Mouse (Mus musculus) gastrocnemius, postnatal 36 days (tissue): ENCODE results near the gene Nhlrc3. TPM values are rescaled to one million over a fixed set of nuclear protein-coding genes. Genes with fewer than 3 reads are reported as not detected.
A peak's percentile ranks its signal among the peaks of the same experiment; 100 is the strongest.

Experiments
- DNase-seq, 2 experiments: peaks; one replicate each; pipeline ENCODE4 v3.0.0; 2022
- intact Hi-C: fragments of 180-260 bp; cut with DNase I; formaldehyde crosslinking; loops from one replicate; pipeline ENCODE4 v1.15.1; 2025
- long read RNA-seq, 2 experiments: library from polyadenylated mRNA; stranded (forward); transcript quantifications; one replicate each; pipeline ENCODE4 v2.0.0; 2021
- total RNA-seq, 2 experiments: library from RNA; stranded (reverse); gene quantifications; 2 replicates each; pipeline ENCODE4 v1.2.3; 2021

The Nhlrc3 gene
- total RNA-seq = 1 to 10 TPM; 2.5 to 2.6 TPM
- long read RNA-seq, experiment 1, full-length matches to known transcripts = 1 of 2 reads
- long read RNA-seq, experiment 1, partial matches to known transcripts = 0 of 2 reads
- long read RNA-seq, experiment 1, other reads (novel, unspliced or antisense) = 1 of 2 reads
- long read RNA-seq, experiment 2, full-length matches to known transcripts = 3 of 6 reads
- long read RNA-seq, experiment 2, partial matches to known transcripts = 0 of 6 reads
- long read RNA-seq, experiment 2, other reads (novel, unspliced or antisense) = 3 of 6 reads

DNA sequence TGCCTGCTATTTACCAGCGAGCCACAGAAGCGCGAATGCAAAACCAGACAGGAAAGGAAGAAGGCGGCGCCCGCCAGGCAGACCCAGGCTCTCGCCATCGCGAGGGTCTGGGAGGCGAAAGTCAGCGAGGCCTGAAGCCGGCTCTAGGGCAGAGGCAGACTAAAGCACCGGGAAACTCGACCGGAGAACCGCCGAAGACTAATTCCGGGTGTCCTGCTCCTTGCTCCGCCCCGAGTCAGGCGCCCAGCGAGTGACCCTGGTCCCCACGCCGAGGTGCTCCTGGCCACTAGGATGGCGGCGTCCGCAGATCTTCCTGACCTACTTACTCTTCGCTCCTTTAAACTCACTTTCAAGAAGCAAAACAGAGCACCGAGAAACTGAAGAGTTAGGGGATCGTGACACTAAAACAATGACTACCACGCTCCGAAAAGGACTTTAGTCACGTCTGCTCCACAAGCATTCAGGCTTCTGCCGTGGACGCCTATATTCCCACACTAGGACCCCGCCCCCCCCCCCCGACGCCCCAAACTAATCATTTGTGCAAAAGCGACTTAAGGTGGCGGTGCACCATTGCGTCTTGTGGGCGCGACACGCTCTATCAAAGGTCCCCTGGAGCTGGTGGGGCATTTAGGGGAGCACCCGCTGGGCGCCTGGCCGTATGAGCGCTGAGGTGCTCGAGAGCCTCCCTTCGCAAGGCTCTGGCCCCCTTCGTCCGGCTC is at the start of gene Nhlrc3, which contains the start of gene Proser1:
TSS of gene Nhlrc3 (minus strand) at position 287 of the 719 bp plus-strand sequence.
TSS of gene Proser1 (plus strand) at position 621 of the 719 bp plus-strand sequence.
- intact Hi-C loops = no loop called here
- peak; percentile 94 to 96 for DNase-seq

DNA sequence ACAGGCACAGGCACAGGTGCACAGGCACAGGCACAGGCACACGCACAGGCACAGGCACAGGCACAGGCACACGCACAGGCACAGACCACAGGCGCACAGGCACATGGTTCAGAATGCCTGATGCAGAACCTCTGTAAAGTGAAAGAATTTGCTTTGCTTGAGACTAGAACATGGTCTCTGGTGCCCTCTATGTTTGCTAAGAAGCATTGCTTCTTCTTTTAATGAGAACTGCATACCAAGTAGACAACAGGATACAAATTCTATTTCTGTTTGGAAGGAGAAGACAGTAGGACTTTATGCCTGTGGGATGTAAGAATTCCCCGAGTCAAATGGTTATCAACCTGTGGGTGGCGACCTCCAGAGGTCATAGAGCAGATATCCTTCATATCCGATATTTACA is 39.3 kb upstream of the Nhlrc3 start:
- intact Hi-C loops = no loop called here

DNA sequence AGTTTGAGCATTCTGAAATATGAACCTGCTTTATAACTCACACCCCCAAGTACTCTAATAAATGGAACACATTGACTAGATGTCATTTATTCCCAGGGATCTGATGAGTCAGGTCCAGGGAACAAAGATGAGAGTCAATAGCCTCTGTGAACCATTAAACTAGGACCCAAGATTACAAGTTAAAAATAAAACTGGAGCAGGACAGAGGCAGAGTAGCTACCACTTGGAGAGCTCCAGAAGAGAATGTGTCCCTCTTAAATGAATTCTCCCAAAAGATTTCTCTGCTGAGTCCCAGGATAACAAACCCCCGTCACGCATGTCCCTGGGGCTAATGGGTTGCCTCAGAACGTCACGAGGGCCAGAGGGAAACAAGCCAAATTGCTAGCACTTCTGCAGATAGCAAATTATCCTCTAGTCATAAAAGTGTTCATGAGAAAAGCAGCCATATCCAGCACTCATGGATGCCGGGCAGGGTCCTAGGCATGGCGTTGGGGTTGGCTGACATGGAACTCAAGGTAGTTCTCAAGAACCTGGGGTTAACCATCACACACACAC is 35.3 kb upstream of the Nhlrc3 start:
- no peak for DNase-seq
- intact Hi-C loops = no loop called here

More for the DNA sequence above, 39.3 kb upstream of the Nhlrc3 start:
- DNase-seq = no peak

DNA sequence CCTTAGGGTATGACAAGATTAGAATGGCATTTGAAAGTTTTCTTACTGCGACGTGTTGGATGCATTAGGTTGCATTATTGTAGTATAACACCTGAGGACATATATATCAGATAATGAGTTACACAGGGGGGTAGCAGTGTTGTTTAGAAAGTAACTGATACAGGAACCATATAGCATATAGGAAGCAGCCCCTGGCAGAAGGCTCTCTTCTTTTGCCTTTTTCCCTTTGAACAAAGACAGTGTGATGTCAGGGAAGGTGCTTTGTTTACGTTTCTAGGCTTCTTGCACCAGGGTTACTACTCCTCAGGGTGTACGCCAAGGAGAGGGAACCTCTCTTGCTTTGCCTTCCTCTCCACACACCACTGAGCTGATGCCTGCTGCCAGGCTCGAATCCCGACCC is 25.2 kb upstream of the Nhlrc3 start, which contains the start of gene Stoml3:
TSS of gene Stoml3 (plus strand) at position 301 of the 400 bp plus-strand sequence.
- intact Hi-C loops = no loop called here

DNA sequence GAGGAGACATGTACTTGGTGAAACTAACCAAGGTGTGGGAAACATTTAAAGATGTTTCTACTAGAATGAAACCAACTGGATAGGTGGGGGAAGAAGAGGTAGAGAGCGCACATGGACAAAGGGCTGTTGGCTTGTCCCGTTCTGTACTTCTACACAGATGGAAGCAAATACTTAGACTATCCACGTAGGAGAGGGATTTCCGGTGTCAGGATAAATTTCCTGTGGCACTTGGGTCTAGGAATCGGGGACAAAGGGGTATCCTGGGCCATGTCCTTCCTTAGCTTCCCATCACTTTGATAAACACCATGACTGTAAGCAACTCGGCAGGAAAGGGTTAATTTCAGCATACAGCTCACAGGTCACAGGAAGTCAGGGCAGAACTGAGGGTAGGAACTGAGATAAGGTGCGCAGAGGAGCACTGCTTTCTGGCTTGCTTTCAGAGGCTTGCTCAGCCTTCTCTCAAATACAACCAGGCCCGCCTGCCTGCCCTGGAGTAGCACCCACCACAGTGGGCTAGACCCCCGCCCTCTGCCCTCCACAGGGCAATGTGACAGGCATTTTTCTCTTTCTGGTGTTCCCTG is 24.0 kb upstream of the Nhlrc3 start:
- no peak for DNase-seq
- intact Hi-C loops = no loop called here

More for the DNA sequence above, 25.2 kb upstream of the Nhlrc3 start, which contains the start of gene Stoml3:
- no peak for DNase-seq

DNA sequence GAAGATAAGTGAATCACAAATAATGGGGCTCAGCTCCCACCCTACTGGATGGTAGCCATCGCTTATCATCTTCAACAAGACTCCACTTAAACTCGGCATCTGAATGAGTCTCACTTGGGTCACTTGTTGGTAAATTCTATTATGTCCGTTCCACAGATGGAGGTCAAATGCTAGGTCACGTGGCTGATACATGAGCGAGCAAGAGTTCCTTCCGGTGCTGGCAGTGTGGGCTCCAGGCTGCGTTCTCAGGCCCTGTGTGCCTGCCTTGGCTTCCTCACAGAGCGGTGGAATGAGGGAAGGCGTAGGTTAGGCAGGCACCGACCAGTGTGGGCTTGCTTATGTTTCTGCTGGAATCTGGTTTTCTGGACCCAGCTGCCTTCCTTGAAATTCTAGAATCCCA is 23.4 kb upstream of the Nhlrc3 start:
- DNase-seq = no peak
- intact Hi-C loops = no loop called here

DNA sequence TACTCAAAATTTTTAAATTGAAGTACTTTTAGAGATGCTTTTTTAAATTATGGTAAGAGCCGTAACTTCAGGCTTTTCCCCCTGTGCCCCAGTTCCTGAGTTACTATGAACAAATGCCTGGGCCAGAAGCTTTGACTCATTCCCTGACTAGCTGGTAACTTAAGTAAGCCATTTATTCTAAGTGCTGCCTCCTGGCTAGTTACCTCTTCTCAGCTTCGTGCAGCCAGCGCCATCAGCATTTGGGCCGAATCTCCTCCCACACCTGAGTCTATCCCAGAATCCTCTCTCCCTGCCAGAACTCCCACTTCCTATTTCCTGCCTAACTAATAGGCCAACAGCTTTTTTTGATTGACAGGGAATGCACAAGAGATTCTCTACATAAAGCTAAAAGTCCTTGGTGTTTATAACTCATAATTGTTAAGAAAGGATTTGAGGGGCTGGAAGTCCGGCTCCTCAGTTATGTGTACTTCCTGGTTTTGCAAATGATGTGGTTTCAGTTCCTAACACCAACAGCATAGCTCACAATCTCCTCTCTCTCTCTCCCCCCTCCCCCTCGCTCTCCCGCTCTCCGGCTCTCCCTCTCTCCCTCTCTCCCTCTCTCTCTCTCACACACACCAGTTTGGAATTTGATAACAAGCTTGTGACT is 20.4 kb upstream of the Nhlrc3 start:
- intact Hi-C loops = no loop called here
- no peak for DNase-seq

DNA sequence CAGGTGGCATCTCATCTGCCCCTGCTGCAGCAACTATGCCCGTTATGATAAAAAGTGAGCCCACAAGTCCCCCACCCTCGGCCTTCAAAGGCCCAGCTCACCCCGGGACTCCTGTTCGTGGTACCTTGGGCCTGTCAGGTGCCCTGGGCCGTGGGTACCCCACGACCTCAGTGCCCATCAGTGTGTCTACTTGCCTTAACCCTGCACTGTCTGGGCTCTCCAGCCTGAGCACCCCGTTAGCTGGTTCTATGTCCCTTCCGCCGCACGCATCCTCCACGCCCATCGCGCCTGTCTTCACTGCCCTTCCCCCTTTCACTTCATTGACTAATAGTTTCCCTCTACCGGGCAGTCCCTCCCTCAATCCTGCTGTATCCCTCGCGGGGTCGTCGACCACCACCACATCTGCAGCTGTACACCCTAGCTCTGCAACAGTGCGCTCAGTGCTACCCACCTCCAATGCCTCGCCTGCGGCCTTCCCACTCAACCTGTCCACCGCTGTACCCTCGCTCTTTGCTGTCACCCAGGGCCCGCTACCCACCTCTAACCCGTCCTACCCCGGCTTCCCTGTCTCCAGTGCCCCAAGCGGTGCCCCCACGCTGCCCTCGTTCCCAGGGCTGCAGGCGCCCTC is 15.4 kb upstream of the Nhlrc3 start:
- DNase-seq = no peak
- intact Hi-C loops = no loop called here

DNA sequence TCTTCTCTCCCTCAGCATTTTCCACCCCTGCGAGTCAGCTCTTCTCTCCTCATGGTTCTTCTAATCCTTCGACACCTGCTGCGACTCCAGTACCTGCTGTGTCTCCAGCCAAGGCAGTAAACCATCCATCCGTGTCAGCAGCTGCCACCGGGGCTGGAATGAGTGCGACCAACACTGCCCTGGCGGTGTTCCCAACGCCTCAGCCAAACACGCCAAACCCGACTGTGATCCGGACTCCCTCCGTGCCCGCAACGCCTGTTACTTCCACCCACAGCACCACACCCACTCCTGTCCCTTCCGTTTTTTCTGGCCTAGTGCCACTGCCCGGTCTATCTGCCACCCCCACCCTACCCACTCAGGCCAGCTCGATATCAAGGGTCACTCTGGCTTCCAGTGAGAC is 14.3 kb upstream of the Nhlrc3 start:
- intact Hi-C loops = loop anchor here (2.0 kb wide), 1 partner anchor 13 kb away; no protein-coding TSS in a partner anchor

DNA sequence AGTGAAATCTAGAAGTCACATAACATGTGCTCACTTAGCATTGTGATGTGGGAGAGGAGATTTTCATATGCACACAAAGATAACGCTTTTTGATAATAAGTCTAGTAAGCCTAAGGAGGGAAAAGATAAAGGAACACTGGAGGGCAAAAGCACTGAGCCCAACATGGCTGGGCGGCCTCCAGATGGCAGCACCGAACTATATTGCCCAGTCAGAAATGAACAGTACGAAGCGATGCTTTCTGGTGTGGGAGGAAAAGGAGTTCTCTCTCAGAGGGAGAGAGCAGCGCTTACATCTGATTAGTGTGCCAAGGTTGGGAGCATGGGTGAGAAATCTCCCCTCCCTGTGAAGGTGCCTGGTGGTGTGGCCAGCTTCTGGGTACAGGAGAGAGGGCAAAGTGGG is 12.8 kb upstream of the Nhlrc3 start:
- no peak for DNase-seq
- intact Hi-C loops = loop anchor here (2.0 kb wide), 1 partner anchor 15 kb away; no protein-coding TSS in a partner anchor

More for the DNA sequence above, 14.3 kb upstream of the Nhlrc3 start:
- DNase-seq = peak; percentile 45 to 46

DNA sequence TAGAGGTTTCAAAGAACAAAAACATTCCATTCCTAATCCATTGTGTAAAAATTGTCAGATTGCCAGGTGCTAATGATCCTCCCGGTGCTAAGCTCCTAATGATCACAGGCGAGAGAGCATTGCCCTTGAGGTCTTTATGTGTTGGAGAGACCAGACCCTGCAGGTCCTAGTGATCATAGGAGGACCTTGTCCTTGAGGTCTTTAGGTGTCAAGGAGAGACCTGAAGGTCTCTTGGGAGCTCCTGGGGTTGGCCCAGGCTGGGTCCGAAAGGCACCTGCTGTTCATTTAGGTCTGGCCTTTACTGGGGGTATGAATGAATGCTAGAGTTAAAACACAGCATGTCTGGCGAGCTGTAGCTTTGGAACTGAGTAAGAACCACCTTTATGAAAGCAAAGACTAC is 11.0 kb upstream of the Nhlrc3 start:
- intact Hi-C loops = no loop called here

DNA sequence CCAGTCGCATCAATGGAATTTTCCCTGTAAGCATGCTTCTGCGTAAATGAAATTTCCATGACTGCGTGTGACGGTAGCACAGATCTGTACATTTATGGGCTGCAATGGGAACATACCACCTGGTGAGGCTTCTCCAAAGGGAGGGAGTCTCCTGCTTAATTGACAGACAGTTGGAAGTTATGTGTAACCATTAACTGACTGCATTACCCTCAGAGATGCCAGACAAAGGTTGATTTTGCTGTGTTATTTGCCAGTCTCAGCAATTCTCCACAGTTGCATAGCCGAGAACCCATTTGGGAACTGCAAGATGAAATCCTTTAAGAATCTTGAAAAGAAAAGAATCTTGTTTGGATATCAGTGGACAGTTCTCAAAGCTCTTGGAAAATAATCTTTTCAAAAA is 8.9 kb upstream of the Nhlrc3 start:
- no peak for DNase-seq
- intact Hi-C loops = no loop called here

More for the DNA sequence above, 11.0 kb upstream of the Nhlrc3 start:
- DNase-seq = no peak

DNA sequence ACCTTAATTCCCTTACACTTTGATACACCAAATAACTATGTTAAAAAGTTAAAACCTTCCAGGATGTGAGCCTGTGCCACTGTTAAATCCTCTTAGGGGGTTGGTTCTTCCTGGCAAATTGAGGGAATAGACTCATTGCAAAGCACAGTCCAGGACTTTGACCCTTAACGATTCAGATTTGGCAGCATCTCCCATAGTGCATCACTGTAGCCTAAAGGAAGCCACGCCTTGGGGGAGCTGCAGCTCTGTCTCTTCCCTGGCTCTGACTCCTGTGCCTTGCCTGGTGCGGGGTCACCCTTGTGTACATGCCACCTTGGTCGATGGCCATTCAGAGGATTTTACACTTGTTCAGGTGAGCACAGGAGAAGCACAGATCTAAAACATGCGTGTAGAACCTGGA is 6.5 kb upstream of the Nhlrc3 start:
- intact Hi-C loops = no loop called here
- no peak for DNase-seq

DNA sequence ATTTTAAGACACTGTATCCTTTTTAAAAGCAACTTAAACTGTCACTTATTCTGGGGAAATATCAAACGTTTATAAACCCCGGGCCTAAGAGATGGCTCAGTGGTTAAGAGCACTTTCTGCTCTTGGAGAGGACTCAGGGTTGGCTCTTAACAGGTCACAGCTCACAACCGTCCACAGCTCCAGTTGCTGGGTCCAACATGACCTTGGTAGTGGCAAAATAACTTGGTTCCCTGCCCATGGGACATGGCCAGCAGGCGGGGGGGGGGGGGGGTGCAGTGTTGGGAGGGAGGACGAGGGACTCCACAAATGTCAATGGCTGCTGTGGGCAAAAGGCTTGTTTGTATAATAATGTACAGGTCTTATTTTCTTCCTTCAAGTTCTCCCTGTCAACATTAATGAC is 4.2 kb upstream of the Nhlrc3 start:
- no peak for DNase-seq
- intact Hi-C loops = no loop called here

DNA sequence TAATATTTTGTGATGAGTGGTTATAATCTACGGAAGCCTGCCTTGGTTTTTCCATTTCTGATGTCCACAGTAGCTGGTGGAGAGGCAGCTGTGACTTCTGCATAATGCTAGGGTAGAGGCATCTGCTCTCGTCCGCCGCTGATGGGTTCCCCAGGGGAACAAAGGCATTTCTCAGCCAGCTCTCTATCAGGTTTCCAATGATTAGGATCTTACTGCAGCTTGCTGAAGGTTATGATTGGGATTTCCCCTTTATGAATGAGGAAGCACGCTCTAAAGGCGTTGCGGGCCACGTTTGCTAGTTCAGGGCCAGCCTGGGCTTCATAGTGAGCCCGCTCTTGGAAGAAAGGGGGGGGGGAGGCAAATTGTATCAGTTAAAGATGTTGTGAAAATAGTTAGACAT is 3.3 kb upstream of the Nhlrc3 start:
- DNase-seq = no peak
- intact Hi-C loops = no loop called here

DNA sequence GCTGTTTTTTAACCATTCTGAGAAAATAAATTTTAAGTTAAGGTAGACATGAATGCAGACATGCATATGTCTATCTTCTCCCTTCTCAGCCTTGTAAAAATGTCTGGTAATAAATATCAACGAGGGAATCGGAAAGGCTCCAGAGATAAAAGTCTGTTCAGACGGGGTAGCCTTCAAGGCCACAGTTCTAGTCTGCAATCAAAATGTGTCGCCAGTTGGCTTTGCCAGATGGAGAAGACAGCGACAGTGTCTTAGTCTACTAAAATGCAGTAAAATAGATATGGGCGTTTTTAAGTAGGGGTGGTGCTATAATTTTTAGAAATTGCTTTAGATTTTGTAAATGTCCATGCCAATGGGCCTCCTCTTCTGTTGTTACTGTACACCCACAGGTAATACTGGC is 2.2 kb upstream of the Nhlrc3 start:
- no peak for DNase-seq
- intact Hi-C loops = no loop called here

DNA sequence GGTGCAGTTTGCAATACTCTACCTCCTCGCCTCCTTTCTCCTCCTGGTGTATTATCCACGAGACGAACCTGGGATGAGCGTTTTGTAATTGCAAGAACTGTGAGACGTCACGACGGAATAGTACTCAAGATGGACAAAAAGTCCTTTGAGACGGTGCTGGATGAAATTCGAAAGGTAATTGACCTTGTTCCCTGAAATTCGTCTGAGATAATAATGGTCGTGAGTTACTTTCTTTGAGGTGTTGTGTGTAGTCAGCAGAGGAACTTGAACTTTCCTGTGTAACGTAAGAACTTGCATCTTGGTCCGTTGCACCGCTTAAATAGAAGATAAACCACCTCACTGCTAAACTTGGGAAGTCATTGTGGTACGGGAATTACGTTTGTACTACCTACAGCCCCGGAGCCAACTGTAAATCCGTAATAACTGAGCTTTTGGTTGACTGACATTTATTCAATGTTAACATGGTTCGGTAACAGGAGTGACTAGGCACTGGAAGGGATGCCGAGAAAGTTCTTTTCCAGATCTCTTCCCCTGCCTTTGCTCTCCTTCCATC is 1.1 kb upstream of the Nhlrc3 start:
- no peak for DNase-seq
- intact Hi-C loops = no loop called here

DNA sequence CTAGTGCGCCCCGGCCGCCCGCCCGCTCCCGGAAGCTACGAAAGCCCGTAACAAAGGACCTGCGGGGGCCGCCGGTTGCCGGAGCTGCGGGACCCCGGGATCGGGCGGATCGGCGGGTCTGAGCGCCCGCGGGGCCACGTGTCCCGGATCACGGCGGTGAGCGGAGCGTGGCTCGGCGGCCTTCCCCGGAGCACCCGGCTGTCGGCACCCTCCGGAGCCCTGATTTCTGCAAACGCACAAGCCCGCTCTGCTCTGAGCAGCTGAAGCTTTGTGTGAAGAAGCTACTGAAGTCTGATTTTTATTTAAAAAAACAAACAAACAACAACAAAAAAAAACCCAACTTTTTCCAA is 608 bp upstream of the Nhlrc3 start:
- intact Hi-C loops = no loop called here
- DNase-seq = no peak

DNA sequence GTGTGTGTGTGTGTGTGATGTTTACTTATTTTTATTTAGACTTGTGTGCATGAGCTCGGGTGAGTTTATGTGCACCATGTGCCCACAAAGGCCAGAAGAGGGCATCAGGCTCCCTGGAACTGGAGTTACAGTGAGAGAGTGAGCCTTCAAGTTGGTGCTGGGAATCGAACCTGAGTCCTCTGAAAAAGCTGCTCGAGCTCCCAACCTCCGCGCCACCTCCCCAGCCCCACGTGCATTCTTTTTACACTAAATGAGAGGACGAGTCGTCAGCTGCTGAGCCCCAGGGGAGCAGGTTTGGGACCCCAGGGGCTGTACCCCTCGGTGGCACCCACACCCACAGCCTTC is 459 bp downstream of the Nhlrc3 start:
- no peak for DNase-seq
- intact Hi-C loops = no loop called here

DNA sequence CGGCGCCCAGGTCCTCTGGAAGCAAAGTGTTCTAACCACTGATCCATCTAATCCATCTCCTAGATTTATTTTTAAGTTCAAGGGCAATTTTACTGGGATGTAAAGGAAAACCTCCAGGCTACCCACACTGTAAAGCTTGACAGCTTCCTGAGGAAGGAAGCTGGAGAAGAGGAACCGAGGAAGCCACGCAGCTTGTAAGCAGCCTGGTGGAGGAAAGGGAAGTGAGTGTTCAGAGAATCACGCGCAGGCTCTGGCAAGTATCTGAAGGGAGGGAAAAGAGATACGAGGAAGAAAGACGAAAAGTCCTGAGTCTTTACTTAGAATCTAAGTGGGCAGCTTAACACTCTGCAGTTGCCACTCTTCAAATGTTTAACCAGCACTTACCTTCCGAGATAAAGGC is 3.0 kb downstream of the Nhlrc3 start:
- no peak for DNase-seq
- intact Hi-C loops = no loop called here
